In the genomic region with DNA sequence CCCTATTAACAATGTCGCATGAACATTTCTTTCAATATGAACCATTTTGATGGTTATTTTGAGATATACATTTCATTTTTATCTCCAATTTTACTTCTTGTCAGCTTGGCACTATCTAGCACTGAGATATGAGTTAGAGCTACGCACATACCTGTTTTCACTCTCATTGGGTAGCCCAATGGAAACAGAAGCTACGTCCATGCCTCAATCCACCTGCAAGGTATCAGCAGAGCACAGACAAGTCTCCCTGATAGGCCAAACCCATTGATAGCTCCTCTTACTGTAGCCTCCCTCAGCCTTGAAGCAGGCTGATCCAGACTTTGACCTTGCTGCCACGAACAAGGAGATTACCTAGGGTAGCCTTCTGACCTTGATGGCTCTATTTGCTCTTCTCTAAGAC, we compare ENCODE assay signal across 20 mouse cellular contexts.
DNase-seq lines count a peak whose midpoint lies in the region; ATAC-seq and TF ChIP-seq lines count a peak whose summit lies in the region.
"Had no signal": no experiment of that assay in that cellular context is flagged by ENCODE, and none has a peak within 500 bp of the region (broad histone marks: within the 10 kb centered on the region; RNA-seq: fewer than 3 reads in every experiment).

No protein-coding gene starts in this region.

- H3K9me3 ChIP-seq in forebrain, embryonic 10.5 days, result no peaks in the 10 kb centered on the region
- no peaks in the 10 kb centered on the region for H3K9me3 ChIP-seq in forebrain, postnatal 0 days (ENCODE audit: low read length)
- H3K9me3 ChIP-seq in neural tube, embryonic 13.5 days, result no peaks in the 10 kb centered on the region
- H3K9me3 ChIP-seq in neural tube, embryonic 15.5 days (replicated peaks), result no peaks in the 10 kb centered on the region
- H3K9me3 ChIP-seq in midbrain, embryonic 13.5 days, result no peaks in the 10 kb centered on the region
- H3K9me3 ChIP-seq: embryonic facial prominence, embryonic 15.5 days; intestine, embryonic 15.5 days; limb, embryonic 12.5 days; liver, embryonic 12.5 days had no signal

- DNase-seq in forebrain, embryonic 10.5 days (ENCODE audit: extremely low spot score, low spot score), result no peak
- no peak for DNase-seq in forebrain, postnatal 0 days
- DNase-seq in adrenal gland, adult 18-20 months (ENCODE audit: low spot score in 2 of 2), result no peak
- no peak for DNase-seq in kidney, postnatal 10 days
- DNase-seq: adrenal gland, postnatal 25 days; cerebellum, adult 9-10 months; gastrocnemius, postnatal 14 days; heart, adult 11 months; kidney, postnatal 36 days; lung, adult 18-20 months; lung, postnatal 10 days; thymus, postnatal 25 days had no signal

- no peaks in the 10 kb centered on the region for H3K27me3 ChIP-seq in forebrain, embryonic 10.5 days (ENCODE audit: poor library complexity, severe bottlenecking)
- H3K27me3 ChIP-seq in forebrain, postnatal 0 days (ENCODE audit: insufficient read depth, low read length), result no peaks in the 10 kb centered on the region
- H3K27me3 ChIP-seq in neural tube, embryonic 13.5 days, result no peaks in the 10 kb centered on the region
- no peaks in the 10 kb centered on the region for H3K27me3 ChIP-seq in neural tube, embryonic 15.5 days (replicated peaks)
- no peaks in the 10 kb centered on the region for H3K27me3 ChIP-seq in midbrain, embryonic 13.5 days
- H3K27me3 ChIP-seq: embryonic facial prominence, embryonic 15.5 days; intestine, embryonic 15.5 days; limb, embryonic 12.5 days; liver, embryonic 12.5 days had no signal

- TF ChIP-seq CTCF in forebrain, postnatal 0 days (IDR thresholded peaks at IDR 0.05; ENCODE audit: low read depth), result no peak

- H3K27ac ChIP-seq in forebrain, embryonic 10.5 days, result 0 out of 2 replicates have a peak overlapping the region, but pooled peaks have one; percentile 48
- no peak overlapping the region for H3K27ac ChIP-seq in forebrain, postnatal 0 days (ENCODE audit: low read depth, low read length)
- H3K27ac ChIP-seq in neural tube, embryonic 13.5 days (replicated peaks), result no peak overlapping the region
- H3K27ac ChIP-seq in neural tube, embryonic 15.5 days (replicated peaks), result no peak overlapping the region
- no peak overlapping the region for H3K27ac ChIP-seq in midbrain, embryonic 13.5 days
- H3K27ac ChIP-seq: embryonic facial prominence, embryonic 15.5 days; intestine, embryonic 15.5 days; limb, embryonic 12.5 days; liver, embryonic 12.5 days had no signal

- no peaks in the 10 kb centered on the region for H3K36me3 ChIP-seq in forebrain, embryonic 10.5 days (replicated peaks)
- H3K36me3 ChIP-seq in forebrain, postnatal 0 days (ENCODE audit: insufficient read depth), result no peaks in the 10 kb centered on the region
- no peaks in the 10 kb centered on the region for H3K36me3 ChIP-seq in neural tube, embryonic 13.5 days
- H3K36me3 ChIP-seq in neural tube, embryonic 15.5 days, result no peaks in the 10 kb centered on the region
- no peaks in the 10 kb centered on the region for H3K36me3 ChIP-seq in midbrain, embryonic 13.5 days
- H3K36me3 ChIP-seq: embryonic facial prominence, embryonic 15.5 days; intestine, embryonic 15.5 days; limb, embryonic 12.5 days; liver, embryonic 12.5 days had no signal

- no peak overlapping the region for H3K4me2 ChIP-seq in forebrain, postnatal 0 days (ENCODE audit: low read depth)
- H3K4me2 ChIP-seq in neural tube, embryonic 13.5 days, result no peak overlapping the region
- no peak overlapping the region for H3K4me2 ChIP-seq in neural tube, embryonic 15.5 days
- H3K4me2 ChIP-seq in midbrain, embryonic 13.5 days (replicated peaks), result no peak overlapping the region
- H3K4me2 ChIP-seq: embryonic facial prominence, embryonic 15.5 days; heart, embryonic 11.5 days; intestine, embryonic 15.5 days; limb, embryonic 12.5 days; liver, embryonic 12.5 days had no signal

- no peak; the same call in 1 of the 2 replicates for ATAC-seq in forebrain, postnatal 0 days
- ATAC-seq in neural tube, embryonic 13.5 days (ENCODE audit: low read depth), result peak; percentile 43; the same call in 1 of the 2 replicates
- ATAC-seq in neural tube, embryonic 15.5 days (ENCODE audit: low FRiP score), result no peak
- ATAC-seq in midbrain, embryonic 13.5 days, result peak; percentile 53
- ATAC-seq: intestine, embryonic 15.5 days; liver, embryonic 12.5 days had no signal

- WGBS in forebrain, embryonic 10.5 days, result 80% methylated on average over 4 of the region's 4 CpGs
- WGBS in forebrain, postnatal 0 days, result 77% methylated on average over 4 of the region's 4 CpGs
- 79% methylated on average over 4 of the region's 4 CpGs for WGBS in neural tube, embryonic 13.5 days
- WGBS in neural tube, embryonic 15.5 days, result 83% methylated on average over 4 of the region's 4 CpGs
- WGBS in midbrain, embryonic 13.5 days, result 67% methylated on average over 4 of the region's 4 CpGs

- no peak overlapping the region for H3K4me3 ChIP-seq in forebrain, embryonic 10.5 days
- no peak overlapping the region for H3K4me3 ChIP-seq in forebrain, postnatal 0 days (ENCODE audit: low read depth, low read length)
- no peak overlapping the region for H3K4me3 ChIP-seq in neural tube, embryonic 13.5 days
- no peak overlapping the region for H3K4me3 ChIP-seq in neural tube, embryonic 15.5 days (replicated peaks)
- H3K4me3 ChIP-seq in midbrain, embryonic 13.5 days (replicated peaks), result no peak overlapping the region
- H3K4me3 ChIP-seq: embryonic facial prominence, embryonic 15.5 days; intestine, embryonic 15.5 days; limb, embryonic 12.5 days; liver, embryonic 12.5 days had no signal

- no peak overlapping the region for H3K9ac ChIP-seq in forebrain, postnatal 0 days
- no peak overlapping the region for H3K9ac ChIP-seq in neural tube, embryonic 13.5 days
- no peak overlapping the region for H3K9ac ChIP-seq in neural tube, embryonic 15.5 days (replicated peaks)
- H3K9ac ChIP-seq in midbrain, embryonic 13.5 days (replicated peaks), result no peak overlapping the region
- H3K9ac ChIP-seq: embryonic facial prominence, embryonic 15.5 days; intestine, embryonic 15.5 days; limb, embryonic 12.5 days; liver, embryonic 12.5 days had no signal

- peaks cover 11% of the 10 kb centered on the region for H3K4me1 ChIP-seq in forebrain, embryonic 10.5 days
- H3K4me1 ChIP-seq in forebrain, postnatal 0 days (ENCODE audit: insufficient read depth), result no peaks in the 10 kb centered on the region
- no peaks in the 10 kb centered on the region for H3K4me1 ChIP-seq in neural tube, embryonic 13.5 days (replicated peaks)
- no peaks in the 10 kb centered on the region for H3K4me1 ChIP-seq in neural tube, embryonic 15.5 days
- peaks cover 9% of the 10 kb centered on the region; the same call in 1 of the 2 replicates for H3K4me1 ChIP-seq in midbrain, embryonic 13.5 days (replicated peaks)
- H3K4me1 ChIP-seq: embryonic facial prominence, embryonic 15.5 days; intestine, embryonic 15.5 days; limb, embryonic 12.5 days; liver, embryonic 12.5 days had no signal

Comparison
In these comparisons a context has a peak if more than half of its experiments do, and no peak if none do; other contexts are left out.
1. ATAC-seq: peak in neural tube, embryonic 13.5 days (single experiment) and midbrain, embryonic 13.5 days (single experiment); none in forebrain, postnatal 0 days (single experiment) and neural tube, embryonic 15.5 days (single experiment).